Mouse (Mus musculus) layer of hippocampus, postnatal 14 days (tissue): ENCODE data around the gene Fshb. TPM values are rescaled to one million over a fixed set of nuclear protein-coding genes. Genes with fewer than 3 reads are reported as not detected.

ENCODE experiments used
- DNase-seq, 2 experiments: peaks; one replicate each; pipeline ENCODE4 v3.0.0; 2021 to 2022; ENCODE audit warnings: low spot score in 2 of 2, mixed read lengths in 1 of 2
- long read RNA-seq, 2 experiments: library from polyadenylated mRNA; stranded (forward); transcript quantifications; one replicate each; pipeline ENCODE4 v2.0.0; 2021
- total RNA-seq, 2 experiments: library from RNA; stranded (reverse); gene quantifications; 2 replicates each; pipeline ENCODE4 v1.2.3; 2021

Fshb gene
- not detected for total RNA-seq
- long read RNA-seq, experiment 1, result 0 reads
- long read RNA-seq, experiment 2, result 0 reads

DNA sequence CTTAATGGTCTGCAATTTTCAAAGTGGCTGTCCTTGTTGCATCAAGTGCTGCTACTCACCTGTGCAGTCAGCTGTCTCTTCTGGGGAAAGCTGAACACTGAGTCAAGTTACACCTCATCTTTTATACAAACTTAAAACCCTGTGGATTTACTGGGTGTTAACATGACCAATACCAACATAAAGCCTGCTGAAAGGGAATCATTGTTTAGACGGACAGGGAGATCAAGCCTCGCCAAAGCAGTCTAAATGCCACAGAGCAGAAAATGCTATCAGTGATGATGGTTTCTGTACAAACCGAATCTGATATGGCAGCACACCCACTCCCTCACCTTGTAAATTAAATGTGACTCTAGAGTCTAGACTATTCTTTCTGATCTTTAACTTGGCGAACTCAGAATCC is at the start of gene Fshb:
TSS of gene Fshb (minus strand) at position 101 of the 400 bp plus-strand sequence.
- DNase-seq, result no peak

DNA sequence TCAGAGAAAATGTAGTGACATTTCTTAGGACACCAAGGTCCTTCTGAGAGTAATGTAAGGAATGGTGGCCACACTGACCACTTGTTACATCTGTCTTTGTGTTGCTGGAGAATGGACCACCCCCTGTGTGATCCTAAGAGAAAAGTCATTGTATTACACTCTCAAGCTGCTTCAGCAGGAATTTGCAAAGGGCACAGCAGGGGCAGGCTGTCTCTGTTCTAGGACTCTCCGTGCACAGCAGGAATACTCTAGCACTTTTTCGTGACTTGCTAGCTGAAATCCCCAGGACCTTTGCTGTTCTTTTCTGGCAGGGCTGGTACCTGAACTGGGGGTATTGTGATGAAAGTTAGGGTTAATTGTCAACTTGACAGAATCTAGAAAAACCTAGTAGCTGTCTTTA is 24.8 kb upstream of the Fshb start:
- no peak for DNase-seq

DNA sequence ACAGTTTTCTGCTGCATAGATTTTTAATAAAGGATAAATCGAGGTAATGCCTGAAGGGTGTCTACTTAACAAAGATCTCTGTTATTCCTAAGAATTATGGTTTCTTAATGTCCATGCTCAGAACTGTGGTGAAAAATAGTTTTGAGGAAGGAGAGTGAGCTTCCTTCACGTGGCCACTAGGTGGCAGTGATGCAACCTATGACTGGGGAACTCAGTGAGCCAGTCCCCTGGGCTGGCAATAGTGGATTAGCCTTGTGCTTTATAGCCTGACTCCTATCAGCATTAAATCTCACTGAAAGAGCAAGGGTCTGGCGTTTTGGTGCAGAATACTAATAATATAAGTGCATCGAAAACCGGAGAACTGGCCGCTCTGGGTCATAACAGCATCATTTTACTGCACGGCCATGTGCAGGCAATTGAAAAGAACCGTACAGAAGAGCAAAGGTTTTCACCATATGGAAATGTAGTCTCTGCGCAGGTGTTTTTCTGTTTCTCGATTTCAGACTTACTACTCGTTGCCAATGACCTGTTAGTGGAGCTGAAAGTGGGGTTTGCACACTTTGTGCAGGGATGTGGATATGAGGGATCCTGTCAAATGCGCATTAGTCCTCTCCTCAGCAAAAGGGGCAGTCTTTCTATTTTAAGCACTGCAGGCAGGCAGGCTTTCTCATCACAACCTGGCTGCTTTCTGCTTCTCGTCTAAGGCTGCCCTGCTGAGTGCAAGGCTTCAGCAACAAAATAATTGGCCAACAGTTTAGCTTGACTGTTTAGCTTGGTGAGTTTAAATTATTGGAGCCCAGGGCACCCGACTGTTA is 23.8 kb upstream of the Fshb start:
- DNase-seq, result peak; percentile 47 to 55

DNA sequence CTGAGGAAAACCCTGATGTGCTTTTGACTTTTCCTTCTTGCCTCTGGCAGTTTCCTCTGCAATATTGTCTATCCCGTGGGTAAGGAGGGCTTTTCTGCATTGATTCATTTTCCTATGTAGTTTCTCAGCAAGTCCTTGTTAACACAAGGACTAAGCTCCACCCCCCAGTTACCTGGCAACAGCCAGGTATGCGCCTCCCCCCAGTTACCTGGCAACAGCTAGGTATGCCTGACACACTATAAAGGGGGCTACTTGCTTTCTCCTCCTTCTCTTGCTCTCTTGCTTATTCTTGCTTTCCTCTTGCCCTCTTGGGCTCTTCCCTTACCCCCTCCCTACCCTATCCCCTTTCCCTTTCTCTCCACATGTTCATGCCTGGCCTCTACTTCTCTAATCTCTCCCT is 3.8 kb upstream of the Fshb start:
- no peak for DNase-seq

GRCm38 (mm10) chr2:107045955-107046354 is 13.5 kb downstream of the Fshb start:
- DNase-seq, result no peak

- DNase-seq, result no peak
Observed at GRCm38 (mm10) chr2:107040816-107041215, 18.6 kb downstream of the Fshb start.

- DNase-seq, result no peak
Observed at GRCm38 (mm10) chr2:107035980-107036379, 23.5 kb downstream of the Fshb start.

- DNase-seq, result no peak
Observed at GRCm38 (mm10) chr2:107024694-107025093, 34.8 kb downstream of the Fshb start.

DNA sequence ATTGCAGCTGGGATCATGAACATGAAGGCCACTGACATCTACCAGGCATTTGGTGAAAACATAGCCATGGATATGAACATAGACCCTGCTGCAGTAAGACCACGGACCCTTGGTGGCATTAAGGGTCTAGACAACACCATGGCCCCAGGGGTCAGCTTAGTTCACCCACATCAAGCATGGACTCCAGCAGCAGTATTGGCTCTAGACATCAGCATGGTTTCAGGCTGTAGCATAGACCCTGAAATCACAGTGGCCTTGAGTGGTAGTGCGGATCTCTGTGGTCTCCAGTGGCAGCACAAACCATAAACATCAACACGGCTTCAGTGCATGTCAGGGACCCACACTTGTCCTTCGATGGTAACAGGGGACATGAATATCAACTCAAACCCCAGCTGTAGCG is 36.7 kb downstream of the Fshb start:
- DNase-seq, result no peak

DNA sequence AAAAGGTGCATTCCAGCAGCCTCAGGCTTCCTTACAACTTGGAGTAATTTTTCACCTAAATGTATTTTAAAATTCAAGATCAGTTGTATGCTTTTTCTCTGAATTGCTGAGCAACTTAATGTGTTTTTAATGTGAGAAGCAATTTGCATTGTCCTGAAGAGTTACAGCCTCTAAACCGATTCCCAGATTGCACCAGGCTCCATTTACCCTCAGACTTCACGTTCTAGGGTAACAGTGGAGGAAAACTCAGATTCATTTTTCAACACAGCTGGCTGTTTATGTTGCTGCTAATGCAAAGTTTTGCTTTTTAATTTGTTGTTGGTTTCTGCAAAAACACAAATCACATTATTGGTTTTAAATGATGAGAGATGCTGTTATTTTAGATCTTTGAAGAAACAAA is 40.1 kb downstream of the Fshb start:
- DNase-seq, result no peak

GRCm38 (mm10) chr2:107013161-107013560 is 46.3 kb downstream of the Fshb start:
- no peak for DNase-seq

GRCm38 (mm10) chr2:107012318-107012717 is 47.1 kb downstream of the Fshb start:
- DNase-seq, result no peak

DNA sequence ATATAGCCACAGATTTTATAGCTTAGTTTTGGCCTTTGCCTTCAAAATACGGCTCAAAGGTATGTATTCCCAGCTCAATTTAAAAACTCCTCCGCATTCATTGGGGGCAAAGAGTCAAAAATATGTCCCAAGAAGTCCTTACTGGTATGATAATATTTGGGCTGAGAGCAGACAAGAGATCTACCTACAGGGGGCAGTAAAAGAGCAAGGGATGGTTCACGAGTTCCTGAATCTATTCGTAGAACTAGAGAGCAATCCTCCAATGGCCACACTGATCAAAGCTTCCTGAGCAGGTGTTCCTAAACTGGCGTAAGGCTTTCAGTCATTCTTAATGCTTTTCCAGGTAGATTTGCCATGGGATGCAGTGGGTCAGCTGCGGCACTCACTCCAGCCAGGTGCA is 49.3 kb downstream of the Fshb start:
- no peak for DNase-seq

DNA sequence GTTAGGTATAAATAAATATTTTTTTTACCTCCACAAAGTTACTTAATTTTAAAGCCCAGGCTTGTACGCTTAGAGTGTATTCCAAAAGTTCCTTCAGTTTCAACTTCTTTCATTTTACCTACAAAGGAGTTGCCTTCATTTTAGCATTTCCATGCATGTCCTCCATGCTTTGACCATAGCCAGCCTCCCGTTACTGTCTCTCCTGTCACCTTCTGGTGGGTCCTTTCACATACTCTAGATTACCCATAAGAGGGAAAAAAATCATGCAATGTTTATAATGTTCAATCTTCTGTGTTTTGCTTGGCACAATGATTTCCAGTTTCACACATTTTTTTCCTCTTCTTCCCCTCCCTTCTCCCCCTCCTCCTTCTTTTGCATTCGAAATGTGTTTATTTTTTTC is 53.1 kb downstream of the Fshb start:
- no peak for DNase-seq

Other genes with a start within 250 kb of the Fshb start
- gene Arl14ep, start 85.2 kb downstream of the Fshb start, total RNA-seq, result 10 to 100 TPM; 45.4 to 46.2 TPM
- 10 to 100 TPM; 35.3 to 39.7 TPM for gene Kcna4, start 231.0 kb upstream of the Fshb start, total RNA-seq